Mouse (Mus musculus): Measurements from ENCODE around the gene Hdac7. TPM values are rescaled to one million over a fixed set of nuclear protein-coding genes. Genes with fewer than 3 reads are reported as not detected.

Hdac7 gene
- polyA plus RNA-seq, 1 experiment, result not detected

- 84% methylated on average over 8 of the region's 8 CpGs for WGBS
These were observed 65.8 kb downstream of the Hdac7 start, which contains the start of gene Slc48a1 for GRCm38 (mm10) chr15:97778311-97779098. TSS of gene Slc48a1 (plus strand) at chr15:97778520.

DNA sequence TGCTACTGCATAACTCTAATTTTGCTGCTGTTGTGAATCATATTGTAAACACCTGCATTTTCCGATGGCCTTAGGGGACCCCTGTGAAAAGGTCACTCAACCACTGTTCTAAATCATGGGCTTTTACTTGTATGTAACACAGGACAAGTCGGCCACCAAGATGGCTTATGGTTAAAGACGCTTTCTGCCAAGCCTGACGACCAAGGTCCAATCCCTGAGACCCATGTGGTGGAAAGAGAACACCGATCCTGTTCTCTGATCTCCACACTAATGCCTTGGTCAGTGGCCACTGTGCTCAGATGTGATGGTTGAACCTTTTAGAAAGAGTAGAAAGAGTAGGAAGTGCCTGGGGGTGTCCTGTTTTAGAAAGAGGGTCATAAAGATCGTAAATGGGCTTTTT lies 67.4 kb downstream of the Hdac7 start:
- WGBS, result 90% methylated on average over 6 of the region's 6 CpGs
- Histone ChIP-seq H3K27ac (ENCODE audit: insufficient read depth, low read depth, low read length) (no peak overlapping the region), H3K4me3 (ENCODE audit: insufficient read depth, low read depth, low read length) (no peak overlapping the region), H3K4me1 (ENCODE audit: control insufficient read depth, insufficient read depth, low read length) (peaks cover 37% of the 10 kb centered on the region)
- no peak for TF ChIP-seq CTCF (IDR thresholded peaks at IDR 0.05; ENCODE audit: insufficient read depth, low read depth, low read length)
- no peak for TF ChIP-seq POLR2A (IDR thresholded peaks at IDR 0.05; ENCODE audit: insufficient read depth, low read depth, low read length)

More at GRCm38 (mm10) chr15:97778311-97779098, 65.8 kb downstream of the Hdac7 start, which contains the start of gene Slc48a1:
- Histone ChIP-seq H3K4me1 (ENCODE audit: control insufficient read depth, insufficient read depth, low read length) (peaks cover 41% of the 10 kb centered on the region), H3K27ac (ENCODE audit: insufficient read depth, low read depth, low read length) (no peak within 1 kb of the TSS), H3K4me3 (ENCODE audit: insufficient read depth, low read depth, low read length) (no peak within 1 kb of the TSS)
- TF ChIP-seq CTCF (IDR thresholded peaks at IDR 0.05; ENCODE audit: insufficient read depth, low read depth, low read length), result no peak
- no peak for TF ChIP-seq POLR2A (IDR thresholded peaks at IDR 0.05; ENCODE audit: insufficient read depth, low read depth, low read length)

GRCm38 (mm10) chr15:97776514-97776913 lies 67.8 kb downstream of the Hdac7 start:
- Histone ChIP-seq H3K4me3 (ENCODE audit: insufficient read depth, low read depth, low read length) (no peak overlapping the region), H3K4me1 (ENCODE audit: control insufficient read depth, insufficient read depth, low read length) (peaks cover 37% of the 10 kb centered on the region), H3K27ac (ENCODE audit: insufficient read depth, low read depth, low read length) (no peak overlapping the region)
- 23% methylated on average over 8 of the region's 8 CpGs for whole genome bisulfite sequencing
- TF ChIP-seq CTCF (IDR thresholded peaks at IDR 0.05; ENCODE audit: insufficient read depth, low read depth, low read length), result no peak
- no peak for TF ChIP-seq POLR2A (IDR thresholded peaks at IDR 0.05; ENCODE audit: insufficient read depth, low read depth, low read length)

DNA sequence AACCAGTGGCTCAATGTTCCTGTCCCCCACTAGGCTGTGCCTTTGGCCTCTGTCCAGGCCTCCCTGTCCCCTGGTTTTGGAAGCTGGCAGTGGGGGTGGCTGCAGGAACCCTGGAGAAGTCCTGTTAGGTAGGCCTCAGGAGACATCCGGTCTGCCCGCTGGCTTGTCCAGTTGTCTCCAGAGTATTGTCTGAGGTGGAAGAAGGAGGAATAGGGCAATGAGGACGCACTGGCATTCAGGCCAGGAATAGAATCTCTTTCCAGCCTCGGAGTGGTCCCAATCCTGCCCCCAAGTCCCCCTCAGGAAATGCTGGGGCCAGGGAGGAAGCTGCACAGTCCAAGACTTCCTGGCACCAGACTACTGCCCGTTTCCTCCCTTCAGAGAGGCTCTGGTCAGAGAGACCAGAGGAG lies 70.3 kb downstream of the Hdac7 start:
- Histone ChIP-seq H3K4me3 (ENCODE audit: insufficient read depth, low read depth, low read length) (no peak overlapping the region), H3K27ac (ENCODE audit: insufficient read depth, low read depth, low read length) (no peak overlapping the region), H3K4me1 (ENCODE audit: control insufficient read depth, insufficient read depth, low read length) (peaks cover 28% of the 10 kb centered on the region)
- TF ChIP-seq POLR2A (IDR thresholded peaks at IDR 0.05; ENCODE audit: insufficient read depth, low read depth, low read length), result no peak
- no peak for TF ChIP-seq CTCF (IDR thresholded peaks at IDR 0.05; ENCODE audit: insufficient read depth, low read depth, low read length)
- 66% methylated on average over 5 of the region's 5 CpGs for WGBS

DNA sequence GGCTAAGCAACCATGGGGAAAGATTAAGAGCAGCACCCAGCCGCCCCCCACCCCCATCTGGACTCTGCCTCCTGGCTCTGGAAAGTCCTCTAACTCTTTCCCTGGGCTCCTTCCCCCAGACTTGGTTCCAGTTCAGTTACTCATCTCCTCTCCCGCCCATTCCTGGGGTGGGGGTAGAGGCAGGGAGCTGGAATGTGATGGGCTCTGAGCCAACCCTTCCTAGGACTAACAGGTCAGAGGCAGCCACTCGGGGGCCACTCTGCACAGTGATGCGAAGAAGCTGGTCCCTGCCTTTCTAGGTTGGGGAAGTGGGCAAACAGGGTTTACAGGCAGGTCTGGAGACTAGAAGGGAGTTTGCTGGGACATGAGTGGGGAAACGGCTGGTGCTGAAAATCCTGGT lies 71.2 kb downstream of the Hdac7 start:
- 46% methylated on average over 5 of the region's 5 CpGs for WGBS
- H3K27ac ChIP-seq (ENCODE audit: insufficient read depth, low read depth, low read length), result no peak overlapping the region

GRCm38 (mm10) chr15:97770280-97770679 lies 74.0 kb downstream of the Hdac7 start:
- 90% methylated on average over 8 of the region's 8 CpGs for WGBS
- H3K27ac ChIP-seq (ENCODE audit: insufficient read depth, low read depth, low read length), result no peak overlapping the region
- H3K4me3 ChIP-seq (ENCODE audit: insufficient read depth, low read depth, low read length), result no peak overlapping the region
- H3K4me1 ChIP-seq (ENCODE audit: control insufficient read depth, insufficient read depth, low read length), result peaks cover 42% of the 10 kb centered on the region
- TF ChIP-seq POLR2A (IDR thresholded peaks at IDR 0.05; ENCODE audit: insufficient read depth, low read depth, low read length) (no peak), CTCF (IDR thresholded peaks at IDR 0.05; ENCODE audit: insufficient read depth, low read depth, low read length) (no peak)

More for the DNA sequence above, 71.2 kb downstream of the Hdac7 start:
- H3K4me3 ChIP-seq (ENCODE audit: insufficient read depth, low read depth, low read length), result no peak overlapping the region
- peaks cover 31% of the 10 kb centered on the region for H3K4me1 ChIP-seq (ENCODE audit: control insufficient read depth, insufficient read depth, low read length)
- TF ChIP-seq CTCF (IDR thresholded peaks at IDR 0.05; ENCODE audit: insufficient read depth, low read depth, low read length), result no peak
- no peak for TF ChIP-seq POLR2A (IDR thresholded peaks at IDR 0.05; ENCODE audit: insufficient read depth, low read depth, low read length)

GRCm38 (mm10) chr15:97768192-97768591 lies 76.1 kb downstream of the Hdac7 start:
- 7% methylated on average over 18 of the region's 18 CpGs for WGBS
- Histone ChIP-seq H3K4me3 (ENCODE audit: insufficient read depth, low read depth, low read length) (peak overlapping the region; percentile 58), H3K27ac (ENCODE audit: insufficient read depth, low read depth, low read length) (peak overlapping the region; percentile 39; the same call in 1 of the 2 replicates), H3K4me1 (ENCODE audit: control insufficient read depth, insufficient read depth, low read length) (peaks cover 42% of the 10 kb centered on the region)
- TF ChIP-seq CTCF (IDR thresholded peaks at IDR 0.05; ENCODE audit: insufficient read depth, low read depth, low read length), result no peak
- TF ChIP-seq POLR2A (IDR thresholded peaks at IDR 0.05; ENCODE audit: insufficient read depth, low read depth, low read length), result no peak

DNA sequence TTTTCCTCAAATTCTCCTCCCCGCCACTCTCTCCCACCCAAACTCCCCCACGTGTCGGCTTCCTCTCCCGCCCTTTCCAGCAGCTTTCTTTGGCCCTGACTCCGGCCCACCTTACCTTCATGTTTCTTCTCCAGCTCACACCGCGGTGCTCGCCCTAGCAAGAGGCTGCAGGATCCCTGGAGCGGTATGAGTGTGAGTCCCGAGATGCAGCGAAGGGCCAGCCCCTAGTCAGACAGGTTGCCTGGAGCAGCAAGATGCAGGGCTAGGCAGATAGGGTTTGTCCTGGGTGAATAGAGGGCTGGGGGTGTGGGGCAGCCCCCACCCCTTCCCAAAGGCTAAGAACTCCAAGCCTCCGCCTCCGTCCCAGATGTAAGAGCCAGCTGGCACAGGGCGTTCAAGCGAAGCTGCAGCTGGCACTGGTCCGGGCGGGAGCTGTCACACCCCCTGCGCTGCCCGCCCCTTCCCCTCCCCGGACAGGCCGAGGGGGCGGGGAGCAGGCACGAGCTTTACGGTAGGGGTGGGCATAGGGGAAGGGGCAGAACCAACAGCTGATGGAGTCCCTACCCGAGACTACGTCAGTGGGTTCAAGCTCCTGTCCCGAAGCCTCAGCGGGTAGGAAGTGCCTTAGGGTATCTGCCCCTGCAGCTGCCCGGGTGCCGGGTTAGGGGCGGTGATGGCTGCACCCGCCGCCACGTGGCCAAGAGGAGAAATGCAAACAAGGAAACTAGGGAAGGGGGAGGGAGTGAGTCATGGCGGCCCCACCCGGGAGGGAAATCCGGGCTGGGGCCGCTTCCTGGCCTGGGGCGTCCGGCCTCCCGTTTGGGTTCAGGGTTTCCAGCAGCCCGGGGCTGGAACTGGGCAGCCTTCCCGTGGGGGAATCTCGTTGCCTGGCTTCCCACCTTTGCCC lies 76.8 kb downstream of the Hdac7 start, which contains the start of gene Rapgef3:
Gene Rapgef3 (minus strand): TSS at position 693 of the 907 bp plus-strand sequence.
- under 1% methylated on average over 44 of the region's 44 CpGs for WGBS
- H3K4me1 ChIP-seq (ENCODE audit: control insufficient read depth, insufficient read depth, low read length), result peaks cover 40% of the 10 kb centered on the region
- TF ChIP-seq CTCF (IDR thresholded peaks at IDR 0.05; ENCODE audit: insufficient read depth, low read depth, low read length) (peak; percentile 56; the same call in 1 of the 2 replicates), POLR2A (IDR thresholded peaks at IDR 0.05; ENCODE audit: insufficient read depth, low read depth, low read length) (no peak; the same call in 1 of the 2 replicates)
- peak within 1 kb of the TSS; percentile 81 for H3K27ac ChIP-seq (ENCODE audit: insufficient read depth, low read depth, low read length)
- peak within 1 kb of the TSS; percentile 58 for H3K4me3 ChIP-seq (ENCODE audit: insufficient read depth, low read depth, low read length)

Measured in olfactory bulb, adult 2 months (tissue).